Mouse (Mus musculus) retina, postnatal 7 days (tissue): ENCODE data around the gene Gm14685.
"Not testable (repeated sequence)": the region's sequence is repeated elsewhere in the genome, so short reads cannot be mapped to it uniquely, and the experiment has no call there.

ENCODE experiments used
- DNase-seq: peaks from one replicate; pipeline ENCODE4 v3.0.0-alpha.2; 2012; ENCODE audit warnings: low read depth, low spot score

The Gm14685 gene

GRCm38 (mm10) chrX:73116747-73117146, at the start of gene Gm14685:
Gene Gm14685, plus strand, starts transcription at chrX:73117047.
- not testable (repeated sequence) for DNase-seq

- not testable (repeated sequence) for DNase-seq
These were observed 34.4 kb upstream of the Gm14685 start, which contains the start of gene Xlr4a for GRCm38 (mm10) chrX:73082267-73083055. Gene Xlr4a, minus strand, starts transcription at chrX:73082478.

- DNase-seq: not testable (repeated sequence)
These were observed 19.8 kb upstream of the Gm14685 start, which contains the start of gene Xlr3a for GRCm38 (mm10) chrX:73096941-73097508. Gene Xlr3a, minus strand, starts transcription at chrX:73097095.

GRCm38 (mm10) chrX:73122859-73123829, 6.3 kb downstream of the Gm14685 start:
- not testable (repeated sequence) for DNase-seq

GRCm38 (mm10) chrX:73143218-73143618, 26.4 kb downstream of the Gm14685 start:
- DNase-seq: not testable (repeated sequence)

- DNase-seq: not testable (repeated sequence)
These were observed 31.6 kb downstream of the Gm14685 start, which contains the start of gene Xlr5b for GRCm38 (mm10) chrX:73148496-73148895. Gene Xlr5b, plus strand, starts transcription at chrX:73148796.

GRCm38 (mm10) chrX:73149350-73149749, 32.5 kb downstream of the Gm14685 start, which contains the start of gene DXBay18:
Gene DXBay18, minus strand, starts transcription at chrX:73149450.
- DNase-seq: not testable (repeated sequence)

- not testable (repeated sequence) for DNase-seq
These were observed 60.0 kb downstream of the Gm14685 start, which contains the start of gene Spin2d for GRCm38 (mm10) chrX:73176889-73177288. Gene Spin2d, minus strand, starts transcription at chrX:73176989.
